In genomic region chr11:23853306-23853705, GRCm38 (mm10) we compare ENCODE assay signal across 10 mouse cellular contexts.
"Had no signal": no experiment of that assay in that cellular context is flagged by ENCODE, and none has a peak within 500 bp of the region (broad histone marks: within the 10 kb centered on the region; RNA-seq: fewer than 3 reads in every experiment).

No protein-coding gene starts in this region.

- DNase-seq: kidney, postnatal 14 days; layer of hippocampus, postnatal 36 days; left cerebral cortex, postnatal 4 days; liver, postnatal 0 days; lung, embryonic 14.5 days; spleen, adult 18-20 months had no signal

- ATAC-seq: intestine, postnatal 0 days; liver, postnatal 0 days; lung, postnatal 0 days; midbrain, embryonic 13.5 days; midbrain, embryonic 16.5 days had no signal
